Mouse (Mus musculus) kidney, postnatal 36 days (tissue): ENCODE data around the gene Lrrfip2.
A peak's percentile ranks its signal among the peaks of the same experiment; 100 is the strongest.

ENCODE experiments used
- DNase-seq, 2 experiments: peaks; one replicate each; pipeline ENCODE4 v3.0.0; 2021 to 2022; ENCODE audit warnings: mixed read lengths in 2 of 2

Gene Lrrfip2

DNA sequence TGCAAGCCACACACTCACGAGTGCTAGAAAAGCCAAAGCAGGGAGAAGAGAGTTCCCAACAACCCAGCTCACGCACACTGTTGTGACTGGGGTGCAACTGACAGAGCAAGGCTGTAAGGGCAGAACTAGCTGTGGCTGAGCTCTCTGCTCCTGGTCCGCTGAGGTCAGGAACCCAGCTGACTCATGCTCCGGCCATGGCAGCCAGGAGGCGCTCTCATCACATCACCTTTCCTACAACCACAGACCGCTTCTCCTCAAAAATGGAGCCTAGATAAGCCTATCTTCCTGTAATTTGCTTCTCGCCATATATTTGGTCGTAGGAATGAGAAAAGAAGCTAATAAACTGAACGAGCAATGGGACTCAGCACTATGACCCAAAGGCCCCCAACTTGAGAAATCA lies 117.3 kb downstream of the Lrrfip2 start:
- no peak for DNase-seq

DNA sequence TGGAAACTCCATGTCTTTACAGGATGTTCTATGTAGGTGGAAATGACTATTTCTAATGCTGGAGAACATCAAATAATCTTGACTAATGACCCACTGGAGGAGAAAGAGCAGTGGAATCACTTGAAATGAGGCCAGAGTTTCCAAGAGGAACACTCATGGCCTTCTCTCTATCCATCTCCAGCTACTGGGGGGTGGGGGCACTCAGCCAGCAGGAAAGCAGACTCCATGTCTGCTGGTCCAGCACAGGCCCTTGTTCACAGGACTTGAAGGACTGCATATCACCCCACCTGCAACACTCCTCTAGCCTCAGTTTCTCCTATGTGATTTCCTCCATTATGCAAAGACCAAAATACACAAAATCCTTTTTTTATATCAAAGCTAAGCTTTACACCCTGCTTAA lies 120.3 kb downstream of the Lrrfip2 start:
- DNase-seq = no peak

DNA sequence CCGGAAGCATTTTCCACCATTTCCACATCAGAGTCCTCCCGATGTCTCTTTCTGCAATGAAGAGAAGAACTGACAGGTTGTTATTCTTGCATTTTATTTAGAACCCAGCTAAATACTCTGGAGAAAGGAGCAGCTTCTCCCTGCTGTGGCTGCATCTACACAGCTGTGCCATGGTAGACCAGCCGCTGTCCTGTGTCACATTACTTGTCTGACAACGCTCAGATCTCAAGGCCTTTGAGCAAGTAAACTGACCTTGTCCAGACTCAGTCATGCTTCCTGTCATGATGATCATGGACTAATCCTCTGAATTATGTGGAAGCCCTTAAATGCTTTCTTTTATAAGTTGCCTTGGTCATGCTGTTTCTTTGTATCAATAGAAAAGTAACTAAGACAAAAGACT lies 122.4 kb downstream of the Lrrfip2 start:
- DNase-seq = no peak

DNA sequence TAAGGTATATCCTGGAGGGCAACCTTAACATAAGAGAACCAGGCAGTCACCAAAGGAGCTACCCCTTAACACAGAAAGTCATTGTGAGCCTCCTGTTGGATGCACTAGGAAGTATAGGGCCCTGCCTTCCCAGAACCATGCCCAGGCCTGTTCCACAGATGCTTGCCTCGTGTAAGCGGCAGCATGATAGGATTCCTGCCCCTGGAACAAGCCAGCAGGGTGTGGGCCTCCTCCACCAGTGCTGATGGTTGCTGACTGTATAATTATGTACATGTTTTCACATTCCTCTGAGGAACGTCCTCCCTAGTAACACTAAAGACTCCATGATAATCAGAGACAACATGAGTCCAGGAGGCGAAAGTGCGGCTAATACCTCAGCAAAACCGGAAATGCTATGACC lies 126.0 kb downstream of the Lrrfip2 start:
- no peak for DNase-seq

DNA sequence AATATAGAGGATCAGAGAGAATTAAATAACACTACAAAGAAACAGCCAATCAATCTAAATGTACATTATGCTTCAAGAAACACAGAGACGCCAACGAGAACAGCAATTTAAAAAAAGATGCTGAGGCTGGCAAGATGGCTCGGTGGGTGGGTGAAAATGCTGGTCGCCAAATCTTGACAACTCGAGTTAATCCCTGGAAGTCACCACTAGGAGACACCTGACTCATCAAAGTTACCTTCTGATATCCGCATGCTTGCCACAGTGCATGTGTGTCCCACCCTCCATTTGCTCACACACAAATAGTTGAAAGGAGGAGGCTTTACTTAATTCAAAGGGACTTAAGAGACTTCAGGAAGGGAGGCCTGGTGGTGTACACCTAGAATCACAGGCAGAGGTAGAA lies 128.2 kb downstream of the Lrrfip2 start:
- no peak for DNase-seq

DNA sequence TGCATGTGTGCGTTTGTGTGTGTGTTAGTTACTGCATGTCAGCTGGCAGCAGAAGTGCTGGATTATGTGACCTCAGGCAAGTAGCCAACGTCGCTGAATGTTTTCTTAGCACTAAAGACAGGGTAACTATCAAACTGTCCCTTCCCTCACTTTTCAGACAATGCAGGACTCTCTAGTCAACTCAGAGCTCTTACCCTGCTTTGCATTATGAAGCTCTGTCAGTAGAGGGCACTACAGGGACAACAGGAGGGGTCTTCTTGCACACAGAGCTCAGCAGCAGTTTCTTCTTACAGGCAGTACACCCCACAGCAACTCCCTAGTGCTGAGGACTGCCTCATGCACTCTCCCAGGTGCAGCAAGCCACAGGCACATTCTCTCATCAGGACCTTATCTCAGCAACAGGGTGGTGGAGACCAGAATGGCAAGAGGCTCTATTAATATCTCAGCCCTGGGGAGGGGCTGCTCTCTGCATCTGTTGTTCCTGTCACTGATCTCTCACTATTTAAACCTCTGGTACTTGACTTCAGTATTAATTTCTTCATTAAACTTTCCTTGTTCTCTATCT lies 130.4 kb downstream of the Lrrfip2 start:
- DNase-seq = peak; percentile 12 to 36

DNA sequence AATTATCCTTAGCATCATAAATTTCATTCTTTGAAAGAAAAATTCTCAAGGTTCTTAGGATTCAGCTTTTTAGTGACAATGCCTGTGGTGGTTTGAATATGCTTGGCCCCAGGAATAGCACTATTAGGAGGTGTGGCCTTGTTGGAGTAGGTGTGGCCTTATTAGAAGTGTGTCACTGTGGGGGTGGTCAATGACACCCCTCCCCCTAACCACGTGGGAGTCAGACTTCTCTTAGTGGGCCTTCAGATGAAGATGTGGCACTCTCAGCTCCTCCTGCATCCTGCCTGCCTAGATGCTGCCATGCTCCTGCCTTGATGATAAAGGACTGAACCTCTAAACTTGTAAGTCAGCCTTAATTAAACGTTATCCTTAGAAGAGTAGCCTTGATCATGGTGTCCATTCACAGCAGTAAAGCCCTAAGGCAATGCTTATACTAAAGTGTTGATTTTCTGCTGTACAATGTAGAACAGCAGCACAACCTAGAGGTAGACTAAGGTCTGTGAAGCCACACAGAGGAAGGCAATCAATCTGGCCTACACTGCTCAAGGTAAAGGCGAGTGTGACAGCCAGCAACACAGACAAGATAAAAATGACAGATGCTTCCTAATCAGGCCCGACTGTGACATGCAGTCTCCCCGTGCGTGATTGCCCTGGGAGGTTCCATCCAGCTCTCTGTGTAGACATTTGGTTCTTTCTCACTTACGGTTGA lies 134.9 kb downstream of the Lrrfip2 start:
- no peak for DNase-seq

DNA sequence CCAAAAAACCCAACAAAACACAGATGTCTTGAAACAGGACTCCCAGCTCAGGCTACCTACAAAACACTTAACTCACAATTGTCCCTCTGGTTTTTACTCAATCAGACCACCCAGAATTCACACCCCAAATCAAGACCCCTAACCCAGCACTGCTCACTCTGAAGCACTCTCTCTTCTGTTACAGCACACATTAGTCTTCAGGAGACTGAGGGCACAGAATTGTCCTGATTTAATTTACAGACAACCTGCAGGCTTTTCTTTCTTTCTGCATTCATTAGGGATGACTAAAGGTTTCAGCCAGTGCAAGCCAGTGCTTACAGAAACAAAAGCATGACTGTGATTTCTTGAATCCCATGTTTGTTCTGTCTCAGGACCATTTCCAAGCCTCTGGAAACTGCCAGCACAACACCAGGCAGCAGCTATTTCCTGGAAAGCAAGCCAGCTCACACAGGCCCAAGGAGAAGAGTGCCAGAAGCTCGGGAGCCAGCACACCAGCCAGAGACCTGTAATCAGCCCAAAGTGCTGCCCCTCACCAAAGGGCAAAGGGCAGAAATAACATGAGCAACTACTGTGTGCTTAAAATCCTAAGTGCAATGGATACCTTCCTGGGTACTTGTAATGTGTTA lies 143.1 kb downstream of the Lrrfip2 start:
- DNase-seq = peak; percentile 4

DNA sequence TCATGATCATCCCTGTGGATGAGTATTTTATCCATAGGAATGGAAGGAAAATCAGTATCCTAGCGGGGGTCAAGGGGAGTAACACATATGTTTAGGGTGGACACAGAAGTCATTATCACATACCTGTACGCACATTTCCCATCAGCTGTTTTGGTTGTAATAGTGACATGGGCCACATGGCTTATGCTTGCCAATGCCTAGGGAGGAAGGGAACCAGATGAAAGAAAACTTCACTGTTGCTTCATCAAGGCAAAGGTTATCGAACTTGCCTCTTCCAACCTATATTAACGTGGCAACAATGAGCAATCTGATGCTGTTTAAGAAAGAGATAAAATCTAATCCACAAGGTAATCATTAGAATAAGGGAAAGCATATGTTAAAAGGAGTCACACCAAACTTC lies 144.0 kb downstream of the Lrrfip2 start:
- DNase-seq = no peak

DNA sequence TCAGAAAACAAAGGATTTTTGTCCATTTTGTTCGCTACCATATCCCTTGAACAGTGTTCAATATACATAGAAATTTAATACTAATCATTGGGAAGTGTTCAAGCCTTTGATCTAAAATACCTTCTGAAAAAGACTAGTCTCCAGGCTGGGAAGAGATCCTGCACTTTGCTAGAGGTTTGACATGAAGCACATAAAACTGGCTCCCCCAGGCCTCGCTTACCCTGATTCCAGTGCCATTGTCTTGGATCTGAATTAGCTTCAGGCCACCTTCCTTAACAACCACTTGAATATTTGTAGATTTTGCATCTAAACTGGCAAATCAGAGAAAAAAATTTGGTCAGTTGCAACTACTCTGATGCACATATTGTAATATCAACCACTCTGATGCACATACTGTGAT lies 150.6 kb downstream of the Lrrfip2 start:
- DNase-seq = no peak

DNA sequence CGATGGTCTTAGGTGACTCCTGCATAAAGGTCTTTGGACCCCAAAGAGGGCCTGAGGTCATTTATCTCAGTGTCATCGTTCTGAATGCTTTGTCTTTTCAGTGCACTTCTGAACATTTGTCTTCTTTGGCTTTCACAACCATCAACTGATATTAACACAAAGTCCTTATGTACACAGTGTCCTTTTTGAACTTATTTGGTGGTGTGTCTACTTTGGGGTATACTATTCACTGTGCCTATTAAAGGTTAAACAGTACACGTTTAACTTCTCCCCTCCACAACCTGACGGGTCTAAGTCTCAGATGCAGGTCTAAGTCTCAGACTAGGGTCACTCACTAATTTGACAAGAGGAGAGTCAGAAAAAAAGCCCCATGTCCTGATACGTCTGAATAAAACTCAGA lies 153.2 kb downstream of the Lrrfip2 start:
- no peak for DNase-seq

DNA sequence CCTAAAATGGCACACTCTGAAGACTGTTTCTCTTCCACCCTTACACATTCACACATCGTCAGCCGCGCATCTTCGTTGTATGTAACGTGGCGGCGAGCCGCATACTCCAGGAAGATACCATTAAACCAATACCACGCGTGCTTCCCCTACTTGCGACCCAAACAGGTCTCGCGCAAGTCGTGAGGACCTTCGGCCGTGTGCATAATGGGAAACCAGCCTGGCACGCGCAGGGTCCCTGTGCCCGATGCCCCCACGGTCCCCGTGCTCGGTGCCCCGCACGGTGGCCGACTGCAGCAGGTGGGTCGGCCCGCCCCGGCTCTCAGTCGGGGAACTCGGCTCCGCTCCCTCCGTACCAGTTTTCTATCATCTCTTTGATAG lies 153.7 kb downstream of the Lrrfip2 start:
- DNase-seq = no peak

DNA sequence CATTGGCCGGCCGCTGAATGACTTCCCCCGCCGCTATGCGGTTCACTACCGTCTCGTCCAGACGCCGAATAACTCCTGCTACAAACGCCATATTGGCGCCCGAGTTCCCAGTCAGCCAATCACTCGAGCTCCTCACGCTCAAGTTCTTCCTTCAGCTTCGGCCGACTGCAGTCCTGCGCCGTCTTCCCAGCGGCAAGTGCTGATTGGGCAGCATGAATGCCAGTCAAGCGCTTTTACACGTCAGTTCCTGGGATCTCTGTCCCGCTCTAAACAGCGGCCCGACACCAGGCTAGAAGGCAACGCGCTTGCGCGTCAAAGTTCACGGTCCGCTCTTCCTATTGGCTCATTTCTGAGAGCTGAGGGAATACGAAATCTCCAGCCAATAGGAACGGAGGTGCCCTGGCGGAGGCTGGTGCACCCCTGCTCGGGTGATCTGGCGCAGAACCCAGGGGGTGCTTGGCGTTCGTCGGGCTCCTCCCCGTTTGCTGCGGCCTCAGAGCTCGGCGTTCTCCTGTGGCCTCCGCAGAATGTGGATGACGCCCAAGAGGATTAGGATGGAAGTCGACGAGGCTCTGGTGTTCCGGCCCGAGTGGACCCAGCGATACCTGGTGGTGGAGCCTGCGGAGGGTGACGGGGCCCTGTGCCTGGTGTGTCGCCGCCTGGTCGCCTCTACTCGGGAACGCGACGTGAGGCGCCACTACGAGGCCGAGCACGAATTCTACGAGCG lies 154.2 kb downstream of the Lrrfip2 start, which contains the start of the genes Mlh1 and Epm2aip1:
Mlh1 (minus strand) TSS at position 358 of the 727 bp plus-strand sequence.
Epm2aip1 (plus strand) TSS at position 496 of the 727 bp plus-strand sequence.
- DNase-seq = peak; percentile 100

DNA sequence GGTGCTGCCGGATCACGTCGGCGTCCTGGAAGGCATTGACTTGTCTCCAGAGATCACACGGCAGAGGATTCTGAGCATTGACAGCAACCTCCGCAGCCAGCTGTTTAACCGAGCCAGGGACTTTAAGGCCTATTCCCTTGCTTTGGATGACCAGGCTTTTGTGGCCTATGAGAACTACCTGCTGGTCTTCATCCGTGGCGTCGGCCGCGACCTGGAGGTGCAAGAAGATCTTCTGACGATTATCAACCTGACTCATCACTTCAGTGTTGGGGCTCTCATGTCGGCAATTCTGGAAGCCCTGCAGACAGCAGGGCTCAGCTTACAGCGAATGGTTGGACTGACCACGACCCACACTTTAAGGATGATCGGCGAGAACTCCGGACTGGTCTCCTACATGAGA lies 155.0 kb downstream of the Lrrfip2 start:
- DNase-seq = peak in 1 of 2 experiments; percentile 26

DNA sequence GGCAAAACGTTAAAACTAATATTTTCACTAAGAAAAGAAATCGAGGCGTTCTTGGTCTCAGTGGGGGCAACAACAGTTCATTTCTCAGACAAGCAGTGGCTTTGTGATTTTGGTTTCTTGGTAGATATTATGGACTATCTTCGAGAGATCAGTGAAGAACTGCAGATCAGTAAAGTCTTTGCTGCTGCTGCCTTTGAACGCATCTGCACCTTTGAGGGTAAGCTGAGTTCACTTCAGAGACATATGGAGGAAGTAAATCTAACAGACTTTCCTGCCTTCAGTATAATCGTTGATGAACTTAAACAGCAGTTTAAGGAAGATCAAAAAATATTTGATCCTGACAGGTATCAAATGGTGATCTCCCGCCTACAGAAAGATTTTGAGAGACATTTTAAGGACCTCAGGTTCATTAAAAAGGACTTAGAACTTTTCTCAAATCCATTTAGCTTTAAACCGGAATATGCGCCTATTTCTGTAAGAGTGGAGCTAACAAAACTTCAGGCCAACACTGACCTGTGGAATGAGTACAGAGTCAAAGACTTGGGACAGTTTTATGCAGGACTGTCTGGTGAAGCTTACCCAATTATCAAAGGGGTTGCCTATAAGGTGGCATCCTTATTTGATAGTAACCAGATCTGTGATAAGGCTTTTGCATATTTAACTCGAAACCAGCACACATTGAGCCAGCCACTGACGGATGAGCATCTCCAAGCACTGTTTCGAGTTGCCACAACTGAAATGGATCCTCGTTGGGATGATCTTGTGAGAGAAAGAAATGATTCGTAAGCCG lies 155.8 kb downstream of the Lrrfip2 start:
- DNase-seq = no peak

DNA sequence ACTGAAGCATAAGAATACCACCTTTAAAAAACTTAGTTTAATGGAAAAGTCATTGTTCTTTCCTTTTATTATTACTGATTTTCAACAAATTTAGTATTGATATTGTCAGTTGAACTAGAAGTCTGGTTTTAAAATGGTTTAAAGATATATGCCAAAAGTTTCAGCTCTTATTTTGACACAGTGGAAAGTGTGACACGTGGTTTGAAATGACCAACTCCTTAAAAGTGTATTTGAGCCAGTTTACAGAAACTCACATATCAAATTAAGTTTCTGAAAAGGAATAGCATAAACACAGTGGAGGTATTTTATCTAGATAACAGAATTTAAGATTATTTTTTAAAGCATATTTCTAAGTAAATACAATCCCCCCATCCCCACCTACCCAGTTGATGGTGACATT lies 156.6 kb downstream of the Lrrfip2 start:
- no peak for DNase-seq

DNA sequence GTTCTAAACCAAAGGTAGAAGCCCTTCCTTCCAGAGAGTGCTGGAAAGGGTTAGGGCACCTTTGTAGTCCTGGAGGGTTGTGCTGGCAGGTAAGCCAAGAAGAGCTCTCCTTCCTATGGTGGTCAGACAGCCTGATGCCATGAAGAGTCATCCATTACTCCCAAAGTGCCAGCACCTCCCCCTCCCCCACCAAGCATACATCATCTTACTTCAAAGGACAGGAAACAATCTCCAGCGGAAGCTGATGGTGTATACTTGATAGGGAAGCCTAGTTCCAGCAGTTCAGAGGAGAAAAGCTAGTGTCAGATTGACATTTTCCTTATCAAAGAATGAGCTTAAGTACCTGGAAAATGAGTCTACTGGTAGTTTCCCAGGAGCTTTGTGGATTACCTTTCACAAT lies 157.8 kb downstream of the Lrrfip2 start:
- peak; percentile 7 to 14 for DNase-seq
